Mouse (Mus musculus): ENCODE measurements at regions not wholly inside any gene's neighbourhood (a gene's known extent, or its start where the extent isn't known, plus 50 kb on each side); places are given as distances from the start of the nearest gene placed in this dataset.

DNA sequence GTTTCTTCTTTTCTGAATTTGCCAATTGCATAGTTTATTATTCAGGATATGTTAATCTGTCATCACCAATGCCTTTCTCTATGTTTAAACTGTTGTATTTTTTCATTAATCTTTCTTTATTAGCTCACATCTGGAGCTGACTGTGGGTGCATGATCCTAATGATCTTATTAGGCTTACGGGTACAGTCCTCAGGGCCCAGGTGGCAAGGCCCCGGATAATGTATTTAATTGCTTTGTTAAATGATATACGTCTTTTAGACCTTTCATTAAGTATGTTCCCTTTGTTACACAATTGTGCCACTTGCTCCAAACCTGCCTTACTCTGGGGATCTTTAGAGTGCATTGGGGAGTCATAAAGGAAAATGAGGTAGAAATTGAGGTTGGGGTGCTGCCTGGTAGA, 86.7 kb upstream of the A1bg start:
- DNase-seq (ENCODE audit: low spot score), result no peak

DNA sequence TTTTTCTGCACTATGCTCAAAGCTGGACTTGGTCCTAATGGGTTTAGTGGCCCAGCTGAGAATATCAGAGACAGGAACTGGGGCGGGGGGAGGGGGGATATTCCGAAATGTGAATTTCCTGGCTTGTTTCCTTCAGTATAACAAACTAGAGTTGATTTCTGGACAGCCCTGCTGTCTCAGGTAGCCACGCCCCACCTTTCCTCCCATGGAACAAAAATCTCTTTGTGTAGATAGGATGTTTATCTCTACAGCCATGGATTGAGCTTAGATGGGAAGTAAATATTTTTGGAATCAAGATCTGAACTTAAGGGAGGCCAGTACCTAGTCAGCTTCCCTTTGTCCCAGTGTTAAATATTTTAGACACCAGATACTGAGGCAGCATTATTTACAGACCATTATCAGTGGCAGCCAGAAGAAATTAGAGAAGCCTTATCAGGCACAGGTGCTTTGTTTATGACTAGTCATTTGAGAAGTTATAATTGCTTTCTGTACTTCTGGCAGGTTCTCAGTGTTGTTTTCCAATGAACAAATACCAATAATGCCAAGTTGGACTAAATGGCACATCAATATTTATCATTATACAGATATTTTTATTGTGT, 84.7 kb upstream of the A1bg start:
- peak; percentile 78 for DNase-seq (ENCODE audit: low spot score)

DNA sequence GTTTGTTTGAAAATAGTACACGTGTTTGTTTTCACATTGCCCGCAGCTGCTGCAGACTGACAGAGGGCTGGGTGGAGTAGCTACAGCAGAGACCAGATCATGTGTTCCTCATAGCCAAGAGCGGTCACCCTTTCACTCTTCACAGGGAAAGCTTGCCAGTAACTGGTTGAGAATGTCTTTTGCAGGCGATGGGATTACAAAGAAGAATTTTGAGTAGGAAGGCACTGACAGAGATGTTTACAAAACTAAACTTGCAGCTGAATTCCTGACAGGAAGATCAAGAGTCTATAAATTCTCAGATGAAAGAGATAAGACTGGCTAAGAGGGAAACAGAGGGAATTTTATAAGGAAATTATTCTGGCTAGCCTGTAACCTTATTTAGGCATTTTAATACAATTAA, 83.8 kb upstream of the A1bg start:
- peak; percentile 78 for DNase-seq (ENCODE audit: low spot score)

DNA sequence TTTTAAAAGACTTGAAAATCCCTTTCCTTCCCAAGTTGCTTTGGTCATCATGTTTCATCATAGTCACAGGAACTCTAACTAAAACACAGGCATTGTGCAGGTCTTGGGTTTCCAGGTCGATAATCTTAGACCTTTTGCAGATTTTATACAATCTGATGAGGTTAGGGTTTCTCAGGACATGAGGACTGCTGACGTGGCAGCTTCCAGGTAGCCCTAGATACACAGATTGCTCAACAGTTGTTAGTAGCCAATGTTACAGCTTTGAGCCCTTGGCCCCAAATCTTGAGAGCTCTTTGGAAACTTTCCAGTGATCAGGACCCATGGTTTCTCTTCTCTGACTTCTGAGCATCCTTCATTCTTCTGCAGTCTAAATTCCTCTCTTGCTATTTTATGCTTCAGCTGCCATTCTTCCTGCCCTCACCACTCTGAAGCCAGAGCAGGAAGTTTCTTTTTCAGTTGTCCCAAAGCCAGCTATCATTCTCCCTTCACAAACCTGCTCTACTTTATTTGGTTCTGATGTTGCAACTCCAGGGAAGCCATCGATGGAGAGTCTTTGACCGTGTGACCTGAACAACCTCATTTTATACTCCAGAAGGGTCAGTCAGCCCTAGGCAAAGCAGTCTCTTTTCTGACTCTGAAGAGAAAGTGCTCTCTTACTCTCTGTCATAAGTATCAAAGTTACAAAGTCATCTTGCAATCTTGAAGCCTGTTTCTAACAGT, 71.3 kb upstream of the A1bg start:
- no peak for DNase-seq (ENCODE audit: low spot score)

DNA sequence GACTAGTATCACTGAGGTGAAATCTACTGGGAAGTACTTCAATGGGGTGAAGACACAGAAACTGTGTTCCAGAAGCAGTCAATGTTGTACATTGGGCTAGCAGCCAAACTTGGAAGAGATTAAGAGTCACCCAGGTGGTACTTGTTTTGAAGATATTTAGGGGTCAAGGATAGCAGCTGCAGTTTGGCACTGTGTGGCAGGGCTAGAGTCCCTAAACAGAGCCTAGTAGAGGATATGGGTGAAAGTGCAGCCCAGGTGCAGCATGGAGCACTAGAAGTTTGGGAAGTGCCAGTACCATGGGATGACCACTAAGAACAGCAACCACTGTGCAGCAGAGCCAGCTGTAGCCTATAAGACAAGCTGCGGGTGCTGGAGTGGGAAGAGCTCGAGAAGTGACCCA, 70.6 kb upstream of the A1bg start:
- DNase-seq (ENCODE audit: low spot score), result no peak

DNA sequence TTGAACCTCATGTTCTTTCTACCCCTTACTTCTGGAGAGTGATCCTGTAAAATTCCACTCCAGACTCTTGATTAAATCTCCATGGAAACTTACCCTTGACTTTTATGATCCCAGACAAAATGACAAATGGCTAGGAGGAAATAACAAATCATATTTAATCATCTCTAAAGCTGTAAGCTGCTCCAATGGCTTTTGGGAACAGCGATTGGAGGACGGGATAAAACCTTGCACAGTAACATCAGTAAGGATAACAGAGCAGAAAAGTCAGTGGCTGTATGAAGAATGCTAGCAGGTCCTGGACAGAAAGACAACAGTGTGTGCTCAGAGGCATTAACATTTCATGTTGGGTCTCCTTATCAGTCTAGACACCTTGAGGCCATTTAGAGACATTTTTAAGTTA, 59.8 kb upstream of the A1bg start:
- DNase-seq (ENCODE audit: low spot score), result no peak

Data from heart, adult 8-10 months (tissue).